Mouse (Mus musculus) limb, embryonic 14.5 days (tissue): ENCODE results near the gene Nudt9. TPM values are rescaled to one million over a fixed set of nuclear protein-coding genes. Genes with fewer than 3 reads are reported as not detected.

Experiments used
- ATAC-seq: fragments of 200-750 bp; cut with Nextera tagmentation; 2 replicates; pipeline ENCODE4 v1.8.0; 2017; ENCODE audit warnings: low read depth, moderate number of reproducible peaks, moderate TSS enrichment; ENCODE audit not compliant: low FRiP score
- DNase-seq: peaks from one replicate; pipeline ENCODE4 v3.0.0-alpha.2; 2015; ENCODE audit warnings: low spot score
- H3K27ac ChIP-seq: fragments of 300-500 bp; sonication (generic); replicated peaks from 2 replicates; pipeline ENCODE4 v1.5.1; 2014; ENCODE audit warnings: low read depth, mild to moderate bottlenecking, low read length, moderate library complexity, mixed read lengths
- H3K27me3 ChIP-seq: fragments of 300-500 bp; sonication (generic); 2 replicates; pipeline ENCODE4 v1.6.1; 2014; ENCODE audit warnings: low read length, mixed read lengths; ENCODE audit not compliant: control insufficient read depth, insufficient read depth
- H3K36me3 ChIP-seq: fragments of 300-500 bp; sonication (generic); 2 replicates; pipeline ENCODE4 v1.6.1; 2014; ENCODE audit warnings: mild to moderate bottlenecking, low read length, moderate library complexity, mixed read lengths; ENCODE audit not compliant: control insufficient read depth, insufficient read depth
- H3K4me1 ChIP-seq: fragments of 300-500 bp; sonication (generic); 2 replicates; pipeline ENCODE4 v1.6.1; 2014; ENCODE audit warnings: antibody characterized with exemption, low read length, mixed read lengths; ENCODE audit not compliant: control insufficient read depth, insufficient read depth
- H3K4me2 ChIP-seq: fragments of 300-500 bp; sonication (generic); replicated peaks from 2 replicates; pipeline ENCODE4 v1.6.1; 2014; ENCODE audit warnings: low read depth, mild to moderate bottlenecking, low read length, moderate library complexity; ENCODE audit not compliant: severe bottlenecking
- H3K4me3 ChIP-seq: fragments of 300-500 bp; sonication (generic); replicated peaks from 2 replicates; pipeline ENCODE4 v1.5.1; 2014; ENCODE audit warnings: low read length
- H3K9ac ChIP-seq: fragments of 300-500 bp; sonication (generic); 2 replicates; pipeline ENCODE4 v1.6.1; 2014; ENCODE audit warnings: mild to moderate bottlenecking, low read depth, low read length, moderate library complexity; ENCODE audit not compliant: severe bottlenecking
- H3K9me3 ChIP-seq: fragments of 300-500 bp; sonication (generic); 2 replicates; pipeline ENCODE4 v1.6.1; 2016; ENCODE audit warnings: low read length; ENCODE audit not compliant: control insufficient read depth
- POLR2A ChIP-seq: fragments of 200-500 bp; IDR thresholded peaks from 2 replicates; pipeline ENCODE4 v1.8.0; 2012; ENCODE audit warnings: inconsistent platforms, mild to moderate bottlenecking, moderate library complexity, borderline replicate concordance; ENCODE audit not compliant: insufficient read depth, insufficient read length; ENCODE audit errors: extremely low read depth
- WGBS: fragments of 180-500 bp; shearing (Covaris S2); extraction: QIAGEN DNeasy Blood & Tissue Kit; methylation state at CpG from one replicate; pipeline ENCODE4 v1.1.7; 2014; 5-methylcytosine and 5-hydroxymethylcytosine counted together
- polyA plus RNA-seq, 2 experiments: library from polyadenylated mRNA; depleted of rRNA in 1 of 2; stranded (reverse) in 1 of 2; unstranded in 1 of 2; fragments of >200 nt; fragmentation: Nextera tagmentation in 1 of 2; extraction: Ambion mirVana in 1 of 2; gene quantifications; 2 replicates each; pipeline versions ENCODE4 v1.2.1 to v1.2.3; 2012 to 2014

Gene Nudt9
- polyA plus RNA-seq (2012; rRNA removed) = 42.8 and 48.0 TPM in 2 replicates
- polyA plus RNA-seq (2014; fragmentation: Nextera tagmentation; extraction: Ambion mirVana) = 58.6 and 59.9 TPM in 2 replicates

DNA sequence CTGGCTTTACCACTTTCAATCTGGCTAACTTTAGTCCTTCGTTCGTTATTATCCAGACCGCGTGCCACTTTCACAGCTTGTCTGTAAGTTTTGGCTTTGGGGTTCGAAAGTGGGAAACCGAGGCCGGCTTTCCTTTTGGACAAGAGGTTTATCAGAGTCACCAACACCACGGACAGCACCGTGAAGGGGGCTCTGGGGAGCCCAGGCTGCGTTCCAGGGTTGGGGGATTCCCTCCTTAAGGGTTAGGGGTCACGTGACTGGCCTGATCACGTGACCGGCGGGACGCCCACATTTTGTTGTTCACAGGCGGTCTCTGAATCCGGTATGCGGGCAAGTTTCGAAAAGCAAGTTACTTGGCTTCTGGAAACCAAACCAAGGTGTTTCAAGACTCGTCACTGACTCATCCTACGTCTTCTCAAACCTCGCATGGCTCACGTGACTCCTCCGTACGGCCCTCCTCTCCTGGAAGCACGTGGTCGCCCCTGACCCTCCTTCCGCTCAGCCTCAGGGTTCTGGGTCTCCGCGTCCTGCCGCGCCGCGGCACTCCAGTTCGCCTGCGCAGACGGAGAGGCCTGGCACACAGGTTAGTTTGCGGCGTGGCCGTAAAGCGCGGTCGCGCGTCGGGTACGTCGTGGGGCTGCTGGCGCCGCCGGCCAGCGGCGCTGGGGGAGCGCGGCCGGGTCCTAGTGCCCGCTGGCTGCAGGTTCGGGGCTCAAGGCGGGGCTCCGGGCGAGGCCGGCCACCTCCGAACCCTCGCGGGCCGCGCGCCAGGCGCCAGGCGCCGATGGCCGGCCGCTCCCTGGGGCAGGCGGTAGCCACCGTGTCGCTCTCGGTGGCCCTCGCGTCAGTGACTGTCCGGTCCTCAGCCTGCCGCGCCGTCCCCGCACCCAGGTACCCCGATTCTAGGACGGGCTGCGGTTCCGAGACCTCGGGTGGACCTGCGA, at the start of gene Nudt9:
TSS of gene Nudt9 (plus strand) at position 51 of the 944 bp plus-strand sequence.
- Histone ChIP-seq H3K36me3 (peaks cover 11% of the 10 kb centered on the region), H3K4me1 (peaks cover 15% of the 10 kb centered on the region), H3K27me3 (no peaks in the 10 kb centered on the region), H3K9ac (peak within 1 kb of the TSS; percentile 83), H3K4me2 (peak within 1 kb of the TSS; percentile 62), H3K27ac (peak within 1 kb of the TSS; percentile 70), H3K4me3 (peak within 1 kb of the TSS; percentile 72), H3K9me3 (no peaks in the 10 kb centered on the region)
- ATAC-seq = peak; percentile 98
- WGBS = 5% methylated on average over 79 of the region's 90 CpGs
- TF ChIP-seq POLR2A = no peak; the same call in 1 of the 2 replicates
- peak; percentile 94 for DNase-seq

DNA sequence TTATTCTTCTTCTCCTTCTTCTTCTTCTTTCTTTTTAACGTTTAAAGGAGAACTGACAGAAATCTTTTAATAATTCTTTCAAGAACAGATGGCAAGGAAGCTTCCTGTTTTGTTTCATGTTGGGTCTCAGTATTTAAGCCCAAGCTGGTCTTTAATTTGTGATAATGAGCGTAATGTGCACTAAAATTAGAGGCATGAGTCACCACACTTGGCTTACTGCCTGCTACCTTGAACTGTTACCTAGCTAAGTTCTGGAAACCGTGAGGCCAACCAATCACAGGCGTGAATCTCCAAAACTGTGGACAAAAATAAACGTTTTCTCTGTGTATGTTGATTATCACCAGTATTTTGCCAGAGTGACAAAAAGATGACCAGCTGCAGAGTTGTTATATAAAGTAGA, 47.4 kb upstream of the Nudt9 start:
- ATAC-seq = no peak
- no peak overlapping the region for H3K9ac ChIP-seq

DNA sequence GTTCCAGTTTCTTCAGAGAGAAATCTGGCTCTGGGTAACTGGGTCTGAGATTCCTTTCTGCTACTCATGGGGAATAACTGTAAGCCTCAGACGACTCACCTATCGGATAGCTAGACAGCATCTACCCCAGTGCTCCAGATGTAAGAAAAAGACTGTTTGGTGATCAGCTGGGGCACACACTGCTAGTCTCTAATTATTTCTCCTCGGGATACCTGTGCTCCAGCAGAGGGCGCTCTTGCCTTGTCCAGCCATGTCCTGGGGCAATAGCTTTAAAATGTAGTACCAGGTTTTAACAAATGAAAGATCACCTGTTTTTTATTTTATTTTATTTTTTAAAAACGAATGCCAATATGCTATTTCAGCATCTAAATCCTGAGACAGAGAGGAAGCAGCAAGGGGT, 46.4 kb upstream of the Nudt9 start:
- ATAC-seq (no peak), DNase-seq (peak; percentile 51)
- Histone ChIP-seq H3K27ac (no peak overlapping the region), H3K4me1 (no peaks in the 10 kb centered on the region), H3K9ac (no peak overlapping the region), H3K36me3 (no peaks in the 10 kb centered on the region), H3K9me3 (no peaks in the 10 kb centered on the region), H3K4me2 (no peak overlapping the region), H3K27me3 (no peaks in the 10 kb centered on the region), H3K4me3 (no peak overlapping the region)
- WGBS = 4% methylated on average over 5 of the region's 5 CpGs
- TF ChIP-seq POLR2A = no peak

More for the DNA sequence above, 47.4 kb upstream of the Nudt9 start:
- 68% methylated on average over 5 of the region's 5 CpGs for WGBS
- no peaks in the 10 kb centered on the region for H3K9me3 ChIP-seq
- DNase-seq = no peak
- no peak overlapping the region for H3K4me3 ChIP-seq
- no peaks in the 10 kb centered on the region for H3K36me3 ChIP-seq
- TF ChIP-seq POLR2A = no peak
- H3K27ac ChIP-seq = no peak overlapping the region
- H3K4me2 ChIP-seq = no peak overlapping the region
- no peaks in the 10 kb centered on the region for H3K4me1 ChIP-seq
- H3K27me3 ChIP-seq = no peaks in the 10 kb centered on the region

DNA sequence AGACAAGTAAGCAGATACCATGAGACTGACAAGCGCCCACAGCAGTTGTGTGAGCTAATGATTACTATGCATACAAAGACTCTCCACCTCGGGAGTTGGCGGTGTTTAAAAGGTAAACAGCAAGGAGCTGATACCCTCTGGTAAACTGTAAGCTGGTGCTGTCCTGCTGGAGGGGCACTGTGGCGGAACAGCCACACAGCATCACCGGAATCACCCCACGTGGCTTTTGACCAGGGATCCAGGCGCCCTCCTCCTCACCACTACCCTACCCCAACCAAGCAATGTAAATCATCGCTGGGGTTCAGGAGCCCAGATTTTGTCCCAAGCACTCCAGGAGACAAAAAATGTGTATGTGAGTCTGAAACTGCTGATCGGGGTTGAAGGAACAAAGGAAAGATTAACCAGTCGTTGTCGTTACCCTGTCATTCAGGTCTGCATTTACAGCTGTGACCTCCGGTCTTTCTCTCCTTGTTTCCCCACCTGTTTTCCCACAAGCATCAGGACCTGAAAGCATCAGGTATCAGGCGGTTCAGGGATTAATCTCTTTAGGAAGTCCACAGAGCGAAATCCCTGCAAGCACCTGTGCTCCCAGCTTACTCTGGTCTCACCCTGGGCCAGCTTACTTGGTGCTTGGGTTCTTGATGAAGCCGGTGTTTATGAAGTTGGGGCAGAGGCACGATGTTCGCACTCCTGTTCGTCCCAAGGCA, 43.4 kb upstream of the Nudt9 start:
- Histone ChIP-seq H3K27me3 (no peaks in the 10 kb centered on the region), H3K27ac (no peak overlapping the region), H3K4me2 (0 out of 2 replicates have a peak overlapping the region, but pooled peaks have one; percentile 15), H3K4me1 (no peaks in the 10 kb centered on the region), H3K9ac (peak overlapping the region; percentile 25; the same call in 1 of the 2 replicates), H3K9me3 (no peaks in the 10 kb centered on the region), H3K36me3 (0 out of 2 replicates have a peak, but pooled peaks cover under 1% of the 10 kb centered on the region), H3K4me3 (no peak overlapping the region)
- TF ChIP-seq POLR2A = no peak
- ATAC-seq = no peak
- 32% methylated on average over 18 of the region's 18 CpGs for WGBS
- DNase-seq = no peak

DNA sequence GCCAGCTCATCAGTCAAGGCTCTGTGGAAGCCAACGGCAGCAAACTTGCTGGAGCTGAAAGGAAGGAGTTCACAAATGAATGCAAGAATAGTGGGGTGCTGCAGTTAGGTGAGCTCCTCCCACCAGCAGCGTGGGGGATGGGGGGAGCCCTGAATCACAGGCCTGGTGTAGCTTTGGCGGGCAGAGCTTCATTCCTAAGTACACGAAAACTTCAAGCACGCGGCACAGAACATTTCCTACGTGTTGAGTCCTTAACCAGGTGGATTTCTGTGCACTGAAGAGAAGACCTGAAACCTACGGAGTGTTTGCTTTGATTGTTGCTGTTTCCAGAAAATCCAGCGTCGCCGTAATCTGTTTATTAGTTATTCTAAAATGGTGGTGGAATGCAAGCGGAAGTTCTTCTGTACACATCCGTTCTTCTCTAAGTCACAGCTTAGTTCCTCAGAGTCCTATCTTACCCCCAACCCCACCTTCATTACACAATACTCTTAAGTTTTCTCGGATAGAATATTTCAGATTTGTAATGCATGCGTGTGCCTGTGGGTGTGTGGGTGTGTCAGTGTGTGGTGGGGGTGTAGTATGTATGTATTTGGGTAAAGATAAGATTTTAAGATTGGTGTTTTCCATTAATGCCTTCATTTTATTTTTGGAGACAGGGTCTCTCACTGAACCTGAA, 42.7 kb upstream of the Nudt9 start:
- Histone ChIP-seq H3K36me3 (0 out of 2 replicates have a peak, but pooled peaks cover 4% of the 10 kb centered on the region), H3K9ac (peak overlapping the region; percentile 25; the same call in 1 of the 2 replicates), H3K27ac (no peak overlapping the region), H3K9me3 (no peaks in the 10 kb centered on the region), H3K27me3 (no peaks in the 10 kb centered on the region), H3K4me1 (no peaks in the 10 kb centered on the region), H3K4me2 (0 out of 2 replicates have a peak overlapping the region, but pooled peaks have one; percentile 15), H3K4me3 (no peak overlapping the region)
- TF ChIP-seq POLR2A = no peak
- DNase-seq (no peak), ATAC-seq (no peak)
- 44% methylated on average over 15 of the region's 15 CpGs for WGBS
